Mouse (Mus musculus) neural tube, embryonic 14.5 days (tissue): ENCODE measurements around the gene Rrm1. TPM values are rescaled to one million over a fixed set of nuclear protein-coding genes. Genes with fewer than 3 reads are reported as not detected.
"Not testable (repeated sequence)": the region's sequence is repeated elsewhere in the genome, so short reads cannot be mapped to it uniquely, and the experiment has no call there.

ENCODE experiments used
- ATAC-seq: fragments of 200-750 bp; cut with Nextera tagmentation; 2 replicates; pipeline ENCODE4 v1.8.0; 2017; ENCODE audit warnings: low read depth, mild to moderate bottlenecking, moderate TSS enrichment, moderate library complexity
- H3K27ac ChIP-seq: fragments of 300-500 bp; sonication (generic); 2 replicates; pipeline ENCODE4 v1.5.1; 2014; ENCODE audit warnings: low read depth, mild to moderate bottlenecking, control low read depth, low read length, moderate library complexity, mixed read lengths
- H3K27me3 ChIP-seq: fragments of 300-500 bp; sonication (generic); 2 replicates; pipeline ENCODE4 v1.6.1; 2014; ENCODE audit warnings: low read length; ENCODE audit not compliant: control insufficient read depth, insufficient read depth
- H3K36me3 ChIP-seq: fragments of 300-500 bp; sonication (generic); 2 replicates; pipeline ENCODE4 v1.6.1; 2014; ENCODE audit warnings: low read length, mixed read lengths; ENCODE audit not compliant: control insufficient read depth, insufficient read depth
- H3K4me1 ChIP-seq: fragments of 300-500 bp; sonication (generic); 2 replicates; pipeline ENCODE4 v1.6.1; 2014; ENCODE audit warnings: low read length; ENCODE audit not compliant: control insufficient read depth, insufficient read depth
- H3K4me2 ChIP-seq: fragments of 300-500 bp; sonication (generic); 2 replicates; pipeline ENCODE4 v1.6.1; 2014; ENCODE audit warnings: mild to moderate bottlenecking, low read depth, low read length, control low read depth
- H3K4me3 ChIP-seq: fragments of 300-500 bp; sonication (generic); 2 replicates; pipeline ENCODE4 v1.5.1; 2014; ENCODE audit warnings: low read depth, low read length, control low read depth, mixed read lengths
- H3K9ac ChIP-seq: fragments of 300-500 bp; sonication (generic); replicated peaks from 2 replicates; pipeline ENCODE4 v1.6.1; 2014; ENCODE audit warnings: low read depth, mild to moderate bottlenecking, control low read depth, low read length, mixed read lengths
- H3K9me3 ChIP-seq: fragments of 300-500 bp; sonication (generic); 2 replicates; pipeline ENCODE4 v1.6.1; 2016; ENCODE audit warnings: low read length; ENCODE audit not compliant: control insufficient read depth
- WGBS: fragments of 180-500 bp; shearing (Covaris S2); extraction: QIAGEN DNeasy Blood & Tissue Kit; methylation state at CpG from one replicate; pipeline ENCODE4 v1.1.7; 2014; 5-methylcytosine and 5-hydroxymethylcytosine counted together
- polyA plus RNA-seq: library from polyadenylated mRNA; unstranded; fragments of >200 nt; fragmentation: Nextera tagmentation; extraction: Ambion mirVana; gene quantifications from 2 replicates; pipeline ENCODE4 v1.2.1, GENCODE M21; 2014

The Rrm1 gene
- polyA plus RNA-seq, result 35.3 and 37.6 TPM in 2 replicates

GRCm38 (mm10) chr7:102441657-102442391 is at the start of gene Rrm1:
TSS of gene Rrm1 (plus strand) at chr7:102441695.
- 0 out of 2 replicates have a peak, but pooled peaks cover 5% of the 10 kb centered on the region for H3K4me1 ChIP-seq
- H3K4me3 ChIP-seq, result peak within 1 kb of the TSS; percentile 55
- WGBS, result under 1% methylated on average over 51 of the region's 56 CpGs
- H3K9ac ChIP-seq, result peak within 1 kb of the TSS; percentile 49
- peak within 1 kb of the TSS; percentile 25; the same call in 1 of the 2 replicates for H3K27ac ChIP-seq
- H3K9me3 ChIP-seq, result no peaks in the 10 kb centered on the region
- H3K4me2 ChIP-seq, result peak within 1 kb of the TSS; percentile 60
- no peaks in the 10 kb centered on the region for H3K27me3 ChIP-seq
- peaks cover 11% of the 10 kb centered on the region; the same call in 1 of the 2 replicates for H3K36me3 ChIP-seq
- peak; percentile 100 for ATAC-seq

- 90% methylated on average over 2 of the region's 2 CpGs for WGBS
- H3K4me3 ChIP-seq, result no peak overlapping the region
- H3K9me3 ChIP-seq, result no peaks in the 10 kb centered on the region
- H3K27me3 ChIP-seq, result no peaks in the 10 kb centered on the region
- H3K36me3 ChIP-seq, result no peaks in the 10 kb centered on the region
- no peak overlapping the region for H3K4me2 ChIP-seq
- no peak for ATAC-seq
- no peak overlapping the region for H3K27ac ChIP-seq
- H3K9ac ChIP-seq, result no peak overlapping the region
- no peaks in the 10 kb centered on the region for H3K4me1 ChIP-seq
Measured at GRCm38 (mm10) chr7:102393898-102394297, 47.6 kb upstream of the Rrm1 start.

- H3K9me3 ChIP-seq, result no peaks in the 10 kb centered on the region
- H3K9ac ChIP-seq, result no peak overlapping the region
- no peak overlapping the region for H3K4me2 ChIP-seq
- H3K4me3 ChIP-seq, result no peak overlapping the region
- no peaks in the 10 kb centered on the region for H3K36me3 ChIP-seq
- H3K27ac ChIP-seq, result no peak overlapping the region
- 83% methylated on average over 7 of the region's 7 CpGs for WGBS
- ATAC-seq, result no peak
- H3K4me1 ChIP-seq, result no peaks in the 10 kb centered on the region
- no peaks in the 10 kb centered on the region for H3K27me3 ChIP-seq
Measured at GRCm38 (mm10) chr7:102395894-102396293, 45.6 kb upstream of the Rrm1 start.

- no peaks in the 10 kb centered on the region for H3K27me3 ChIP-seq
- H3K9ac ChIP-seq, result no peak overlapping the region
- H3K27ac ChIP-seq, result no peak overlapping the region
- no peaks in the 10 kb centered on the region for H3K36me3 ChIP-seq
- no peak overlapping the region for H3K4me2 ChIP-seq
- no peaks in the 10 kb centered on the region for H3K9me3 ChIP-seq
- ATAC-seq, result no peak
- no peak overlapping the region for H3K4me3 ChIP-seq
- WGBS, result 93% methylated on average over 3 of the region's 3 CpGs
- H3K4me1 ChIP-seq, result no peaks in the 10 kb centered on the region
Measured at GRCm38 (mm10) chr7:102396331-102396730, 45.2 kb upstream of the Rrm1 start.

- Histone ChIP-seq H3K4me2 (no peak overlapping the region), H3K9ac (no peak overlapping the region), H3K27ac (no peak overlapping the region), H3K4me3 (no peak overlapping the region), H3K9me3 (no peaks in the 10 kb centered on the region), H3K36me3 (no peaks in the 10 kb centered on the region), H3K4me1 (no peaks in the 10 kb centered on the region), H3K27me3 (no peaks in the 10 kb centered on the region)
- 17% methylated on average over 3 of the region's 3 CpGs for WGBS
- no peak for ATAC-seq
Measured at GRCm38 (mm10) chr7:102399180-102399731, 42.2 kb upstream of the Rrm1 start.

GRCm38 (mm10) chr7:102404118-102404517 is 37.4 kb upstream of the Rrm1 start:
- Histone ChIP-seq H3K27me3 (no peaks in the 10 kb centered on the region), H3K9me3 (no peaks in the 10 kb centered on the region), H3K36me3 (no peaks in the 10 kb centered on the region), H3K4me1 (no peaks in the 10 kb centered on the region), H3K4me2 (no peak overlapping the region), H3K9ac (no peak overlapping the region), H3K27ac (no peak overlapping the region), H3K4me3 (no peak overlapping the region)
- 97% methylated on average over 2 of the region's 2 CpGs for WGBS
- no peak for ATAC-seq

GRCm38 (mm10) chr7:102407440-102407839 is 34.1 kb upstream of the Rrm1 start:
- Histone ChIP-seq H3K4me2 (no peak overlapping the region), H3K27me3 (no peaks in the 10 kb centered on the region), H3K9me3 (no peaks in the 10 kb centered on the region), H3K4me3 (no peak overlapping the region), H3K4me1 (no peaks in the 10 kb centered on the region), H3K27ac (no peak overlapping the region), H3K36me3 (no peaks in the 10 kb centered on the region), H3K9ac (no peak overlapping the region)
- no peak for ATAC-seq

GRCm38 (mm10) chr7:102415272-102415671 is 26.2 kb upstream of the Rrm1 start:
- not testable (repeated sequence) for H3K9me3 ChIP-seq, H3K9ac ChIP-seq, H3K4me3 ChIP-seq, ATAC-seq, H3K4me2 ChIP-seq, H3K27me3 ChIP-seq, H3K4me1 ChIP-seq, H3K27ac ChIP-seq, H3K36me3 ChIP-seq
- WGBS, result 92% methylated on average over 9 of the region's 9 CpGs

- H3K4me2 ChIP-seq, result no peak overlapping the region
- ATAC-seq, result no peak
- H3K4me3 ChIP-seq, result no peak overlapping the region
- no peak overlapping the region for H3K27ac ChIP-seq
- WGBS, result 56% methylated on average over 6 of the region's 6 CpGs
- H3K9me3 ChIP-seq, result no peaks in the 10 kb centered on the region
- no peaks in the 10 kb centered on the region for H3K27me3 ChIP-seq
- H3K4me1 ChIP-seq, result no peaks in the 10 kb centered on the region
- H3K9ac ChIP-seq, result no peak overlapping the region
- H3K36me3 ChIP-seq, result no peaks in the 10 kb centered on the region
Measured at GRCm38 (mm10) chr7:102415841-102416240, 25.7 kb upstream of the Rrm1 start.
